Mouse (Mus musculus): ENCODE data around the gene 9130213A22Rik. TPM values are rescaled to one million over a fixed set of nuclear protein-coding genes. Genes with fewer than 3 reads are reported as not detected.
A peak's percentile ranks its signal among the peaks of the same experiment; 100 is the strongest.

9130213A22Rik gene
- polyA plus RNA-seq, 1 experiment from 2014 or later, result 0.11 TPM

DNA sequence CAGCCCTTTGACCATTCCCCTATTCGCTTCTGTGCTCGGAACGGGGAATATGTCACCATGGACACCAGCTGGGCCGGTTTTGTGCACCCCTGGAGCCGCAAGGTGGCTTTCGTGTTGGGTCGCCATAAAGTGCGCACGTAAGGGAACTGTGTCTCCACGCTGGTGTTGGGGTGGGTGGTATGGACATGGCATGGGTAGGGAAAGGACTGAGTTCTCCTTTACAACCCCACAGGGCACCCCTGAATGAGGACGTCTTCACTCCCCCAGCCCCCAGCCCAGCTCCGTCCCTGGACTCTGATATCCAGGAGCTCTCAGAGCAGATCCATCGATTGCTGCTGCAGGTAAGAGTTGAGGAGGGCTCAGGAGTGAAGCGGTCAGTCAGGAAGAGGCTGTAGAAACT lies 19.3 kb downstream of the 9130213A22Rik start:
- Histone ChIP-seq H3K4me1 (peaks cover 30% of the 10 kb centered on the region), H3K36me3 (replicated peaks) (peaks cover 75% of the 10 kb centered on the region), H3K9ac (no peak overlapping the region), H3K27me3 (no peaks in the 10 kb centered on the region), H3K4me3 (replicated peaks) (no peak overlapping the region), H3K9me3 (no peaks in the 10 kb centered on the region), H3K4me2 (no peak overlapping the region), H3K27ac (no peak overlapping the region)
- no peak for ATAC-seq (ENCODE audit: low FRiP score)
- WGBS, result 94% methylated on average over 14 of the region's 14 CpGs

DNA sequence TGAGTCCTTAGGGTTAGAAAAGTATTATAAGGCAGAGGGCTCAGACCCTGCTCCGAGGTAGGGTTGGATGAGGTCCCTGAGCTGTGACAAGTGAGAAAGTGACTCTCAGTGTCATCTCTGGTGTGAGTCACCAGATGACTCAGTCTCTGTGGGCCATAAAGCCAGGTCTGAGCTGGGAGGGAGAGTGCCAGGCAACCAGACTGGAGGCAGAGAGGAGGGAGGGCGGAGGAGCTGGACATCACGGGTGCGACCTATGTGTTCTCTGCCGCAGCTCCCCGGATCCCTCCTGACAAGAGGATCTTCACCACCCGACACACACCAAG lies 20.0 kb downstream of the 9130213A22Rik start:
- Histone ChIP-seq H3K9me3 (no peaks in the 10 kb centered on the region), H3K4me1 (peaks cover 38% of the 10 kb centered on the region), H3K4me3 (replicated peaks) (no peak overlapping the region), H3K27ac (no peak overlapping the region), H3K36me3 (replicated peaks) (peaks cover 68% of the 10 kb centered on the region), H3K9ac (no peak overlapping the region), H3K27me3 (no peaks in the 10 kb centered on the region), H3K4me2 (no peak overlapping the region)
- ATAC-seq (ENCODE audit: low FRiP score), result no peak
- WGBS, result 94% methylated on average over 7 of the region's 7 CpGs

DNA sequence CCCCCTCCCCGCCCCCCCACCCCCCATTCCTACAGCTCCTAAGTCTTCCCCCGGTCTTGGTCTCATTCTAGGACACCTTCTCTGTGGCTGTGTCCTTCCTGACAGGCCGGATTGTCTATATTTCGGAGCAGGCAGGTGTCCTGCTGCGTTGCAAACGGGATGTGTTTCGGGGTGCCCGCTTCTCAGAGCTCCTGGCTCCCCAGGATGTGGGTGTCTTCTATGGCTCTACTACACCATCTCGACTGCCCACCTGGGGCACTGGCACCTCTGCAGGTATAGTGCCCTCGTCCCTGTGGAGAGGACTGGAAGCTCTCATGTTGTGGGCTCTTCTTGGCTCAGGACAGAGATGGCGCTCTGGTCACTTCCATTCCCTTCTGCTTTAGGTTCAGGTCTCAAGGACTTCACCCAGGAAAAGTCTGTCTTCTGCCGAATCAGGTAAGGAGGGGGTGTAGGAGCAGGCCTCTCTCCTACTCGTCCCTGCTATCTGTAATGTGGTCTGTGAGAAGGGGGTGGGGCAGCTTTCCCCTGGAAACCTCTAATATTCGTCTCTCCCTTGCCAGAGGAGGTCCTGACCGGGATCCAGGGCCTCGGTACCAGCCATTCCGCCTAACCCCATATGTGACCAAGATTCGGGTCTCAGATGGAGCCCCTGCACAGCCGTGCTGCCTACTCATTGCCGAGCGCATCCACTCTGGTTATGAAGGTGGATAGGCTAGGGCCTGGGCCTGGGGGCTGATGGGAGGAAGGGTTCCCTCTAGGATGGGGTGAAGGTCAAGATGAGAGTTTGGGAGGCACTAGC lies 20.6 kb downstream of the 9130213A22Rik start:
- Histone ChIP-seq H3K4me2 (no peak overlapping the region), H3K9ac (no peak overlapping the region), H3K4me1 (peaks cover 43% of the 10 kb centered on the region), H3K9me3 (no peaks in the 10 kb centered on the region), H3K27me3 (no peaks in the 10 kb centered on the region), H3K27ac (no peak overlapping the region), H3K4me3 (replicated peaks) (no peak overlapping the region), H3K36me3 (replicated peaks) (peaks cover 62% of the 10 kb centered on the region)
- WGBS, result 93% methylated on average over 20 of the region's 21 CpGs
- ATAC-seq (ENCODE audit: low FRiP score), result no peak

DNA sequence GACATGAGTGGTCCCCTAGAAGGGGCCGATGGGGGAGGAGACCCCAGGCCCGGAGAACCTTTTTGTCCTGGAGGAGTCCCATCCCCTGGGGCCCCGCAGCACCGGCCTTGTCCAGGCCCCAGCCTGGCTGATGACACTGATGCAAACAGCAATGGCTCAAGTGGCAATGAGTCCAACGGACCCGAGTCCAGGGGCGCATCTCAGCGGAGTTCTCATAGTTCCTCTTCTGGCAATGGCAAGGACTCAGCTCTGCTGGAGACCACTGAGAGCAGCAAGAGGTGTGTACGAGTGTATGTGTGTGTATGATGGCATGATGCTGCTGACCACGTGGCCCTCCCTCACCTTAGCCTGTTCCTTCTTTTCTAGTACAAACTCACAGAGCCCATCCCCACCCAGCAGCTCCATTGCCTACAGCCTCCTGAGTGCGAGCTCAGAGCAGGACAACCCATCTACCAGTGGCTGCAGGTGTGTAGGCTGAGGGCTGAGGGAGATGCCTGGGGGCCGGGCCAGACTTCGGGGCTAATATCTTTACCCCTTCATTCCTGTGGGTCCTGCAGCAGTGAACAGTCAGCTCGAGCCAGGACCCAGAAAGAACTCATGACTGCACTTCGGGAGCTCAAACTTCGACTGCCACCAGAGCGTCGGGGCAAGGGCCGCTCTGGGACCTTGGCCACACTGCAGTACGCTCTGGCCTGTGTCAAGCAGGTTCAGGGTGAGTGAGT lies 21.6 kb downstream of the 9130213A22Rik start:
- ATAC-seq (ENCODE audit: low FRiP score), result no peak
- peak overlapping the region; percentile 50; the same call in 1 of the 2 replicates for H3K4me3 ChIP-seq (replicated peaks)
- no peaks in the 10 kb centered on the region for H3K9me3 ChIP-seq
- H3K9ac ChIP-seq, result peak overlapping the region; percentile 44
- no peaks in the 10 kb centered on the region for H3K27me3 ChIP-seq
- peak overlapping the region; percentile 72 for H3K4me2 ChIP-seq
- WGBS, result 90% methylated on average over 20 of the region's 20 CpGs
- H3K4me1 ChIP-seq, result peaks cover 53% of the 10 kb centered on the region
- no peak overlapping the region for H3K27ac ChIP-seq
- H3K36me3 ChIP-seq (replicated peaks), result peaks cover 52% of the 10 kb centered on the region

DNA sequence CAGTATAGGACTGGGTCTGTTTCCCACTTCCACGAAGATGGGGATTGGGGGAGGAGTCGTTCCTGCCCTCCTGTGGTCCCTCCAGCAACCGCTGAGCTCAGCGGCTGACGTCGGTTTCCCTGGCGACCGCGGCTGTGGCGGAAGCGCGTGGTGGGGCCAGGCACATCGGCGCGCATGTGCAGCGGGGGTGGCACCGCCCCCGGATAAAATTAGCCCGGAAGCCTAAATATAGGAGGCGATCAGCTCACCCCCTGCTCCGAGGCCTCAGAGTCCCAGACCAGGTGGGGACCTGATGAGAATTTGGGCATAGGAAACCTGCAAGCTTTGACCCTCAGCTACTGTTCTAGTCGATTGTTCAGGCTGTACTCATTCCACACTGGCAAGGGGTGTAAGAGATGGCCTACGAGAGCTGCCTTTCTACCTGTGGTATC lies 22.5 kb downstream of the 9130213A22Rik start:
- Histone ChIP-seq H3K36me3 (replicated peaks) (peaks cover 43% of the 10 kb centered on the region), H3K4me1 (peaks cover 61% of the 10 kb centered on the region), H3K27me3 (no peaks in the 10 kb centered on the region), H3K4me2 (peak overlapping the region; percentile 72), H3K9me3 (no peaks in the 10 kb centered on the region), H3K4me3 (replicated peaks) (peak overlapping the region; percentile 50), H3K27ac (peak overlapping the region; percentile 87), H3K9ac (peak overlapping the region; percentile 44)
- ATAC-seq (ENCODE audit: low FRiP score), result peak; percentile 33
- under 1% methylated on average over 23 of the region's 23 CpGs for WGBS

DNA sequence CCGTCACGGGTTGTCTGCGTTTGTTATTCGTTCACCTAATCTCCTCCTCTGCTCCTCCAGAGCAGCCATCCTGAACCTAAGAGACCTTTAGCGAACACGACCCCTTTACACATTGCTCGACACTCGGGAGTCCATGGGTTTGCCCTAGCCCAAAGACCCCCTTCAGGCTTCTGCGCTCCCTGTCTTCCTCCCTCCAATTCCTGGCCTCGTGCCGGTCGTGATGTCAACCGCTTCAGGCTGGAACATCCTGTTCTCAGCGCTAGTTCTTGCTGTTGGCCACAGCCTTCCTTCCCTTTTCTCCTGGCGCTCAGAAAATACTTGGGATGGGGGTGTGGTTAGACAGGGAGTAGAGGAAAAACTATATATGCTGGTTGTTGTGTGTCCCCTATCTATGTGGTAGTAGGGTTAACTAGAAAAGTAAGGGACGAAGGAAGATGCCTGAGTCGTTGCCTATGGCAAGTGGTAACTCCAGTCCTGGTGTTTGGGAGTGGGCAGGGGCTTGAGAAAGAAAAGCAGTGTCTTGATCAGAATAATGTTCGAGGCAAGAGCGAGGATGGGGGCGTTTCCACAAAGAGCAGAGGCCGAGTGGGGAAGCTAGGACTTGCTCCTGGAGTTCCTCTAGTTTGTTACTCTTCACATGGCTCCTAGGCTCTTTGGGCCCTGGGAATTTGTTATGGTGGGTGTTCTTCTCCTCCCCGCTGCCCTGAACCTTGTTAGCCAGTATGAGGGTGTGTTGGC lies 23.0 kb downstream of the 9130213A22Rik start:
- H3K4me3 ChIP-seq (replicated peaks), result peak overlapping the region; percentile 50
- peak overlapping the region; percentile 87 for H3K27ac ChIP-seq
- H3K9ac ChIP-seq, result peak overlapping the region; percentile 44
- ATAC-seq (ENCODE audit: low FRiP score), result no peak
- H3K4me1 ChIP-seq, result peaks cover 64% of the 10 kb centered on the region
- under 1% methylated on average over 22 of the region's 22 CpGs for WGBS
- H3K36me3 ChIP-seq (replicated peaks), result peaks cover 37% of the 10 kb centered on the region
- no peaks in the 10 kb centered on the region for H3K9me3 ChIP-seq
- H3K4me2 ChIP-seq, result peak overlapping the region; percentile 72
- no peaks in the 10 kb centered on the region for H3K27me3 ChIP-seq

DNA sequence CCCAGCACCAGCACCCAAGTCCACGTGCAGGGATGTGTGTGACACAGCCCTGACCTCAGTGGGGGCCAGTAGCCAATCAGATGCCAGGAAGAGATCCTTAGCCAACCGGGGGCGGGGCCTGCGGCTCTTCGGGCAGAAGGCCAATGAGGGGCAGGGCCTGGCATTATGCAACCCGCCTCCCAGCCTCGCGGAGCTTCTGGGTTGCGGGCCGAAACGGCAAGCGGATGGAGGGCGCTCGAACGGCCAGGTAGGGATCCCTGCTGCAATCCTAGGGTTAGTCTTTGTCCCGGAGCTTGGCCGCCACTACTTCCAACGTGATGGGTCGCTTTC lies 23.7 kb downstream of the 9130213A22Rik start:
- H3K36me3 ChIP-seq (replicated peaks), result peaks cover 31% of the 10 kb centered on the region
- H3K9ac ChIP-seq, result peak overlapping the region; percentile 44
- no peaks in the 10 kb centered on the region for H3K27me3 ChIP-seq
- WGBS, result 1% methylated on average over 19 of the region's 19 CpGs
- peak overlapping the region; percentile 50 for H3K4me3 ChIP-seq (replicated peaks)
- peak; percentile 54 for ATAC-seq (ENCODE audit: low FRiP score)
- no peaks in the 10 kb centered on the region for H3K9me3 ChIP-seq
- H3K4me1 ChIP-seq, result peaks cover 69% of the 10 kb centered on the region
- peak overlapping the region; percentile 87 for H3K27ac ChIP-seq
- H3K4me2 ChIP-seq, result peak overlapping the region; percentile 72

DNA sequence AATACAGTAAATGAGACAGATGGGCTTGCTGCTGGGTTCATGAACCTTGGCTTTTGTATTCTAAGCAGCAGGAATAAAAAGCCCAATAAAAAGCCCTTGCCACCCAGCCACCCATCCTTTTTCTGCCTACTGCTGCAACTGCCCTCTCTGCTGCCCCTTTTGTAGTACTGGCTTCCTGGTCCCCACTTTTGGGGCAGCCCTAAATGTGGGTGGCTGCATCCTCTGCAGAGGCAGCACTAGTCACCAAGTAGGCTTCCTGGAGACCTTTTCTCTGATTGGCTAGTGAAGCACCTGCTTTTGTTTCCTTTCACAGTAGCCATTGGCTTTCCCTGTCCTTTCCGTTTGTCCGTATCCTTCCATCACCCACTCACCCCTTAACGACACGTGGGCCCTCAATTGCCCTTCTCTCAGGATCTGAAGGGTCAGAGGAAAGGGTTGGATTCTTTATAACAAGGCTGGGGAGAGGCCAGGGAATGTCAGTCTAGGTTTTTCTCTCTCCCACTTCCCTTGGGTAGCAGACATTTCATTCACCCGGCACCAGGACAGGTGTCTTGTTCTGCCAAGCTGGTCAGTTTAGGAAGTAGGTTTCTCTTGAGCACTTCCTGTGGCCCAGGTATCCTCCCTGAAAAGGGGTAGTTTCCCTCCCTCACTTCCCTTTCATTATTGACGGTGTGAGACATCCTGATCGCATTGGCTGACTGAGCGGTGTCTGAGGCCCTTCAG lies 24.2 kb downstream of the 9130213A22Rik start:
- Histone ChIP-seq H3K9ac (peak overlapping the region; percentile 44; the same call in 1 of the 2 replicates), H3K4me1 (peaks cover 69% of the 10 kb centered on the region), H3K27me3 (no peaks in the 10 kb centered on the region), H3K4me2 (peak overlapping the region; percentile 72), H3K27ac (peak overlapping the region; percentile 87), H3K36me3 (replicated peaks) (peaks cover 26% of the 10 kb centered on the region), H3K4me3 (replicated peaks) (peak overlapping the region; percentile 50), H3K9me3 (no peaks in the 10 kb centered on the region)
- ATAC-seq (ENCODE audit: low FRiP score), result no peak
- 15% methylated on average over 8 of the region's 8 CpGs for WGBS

DNA sequence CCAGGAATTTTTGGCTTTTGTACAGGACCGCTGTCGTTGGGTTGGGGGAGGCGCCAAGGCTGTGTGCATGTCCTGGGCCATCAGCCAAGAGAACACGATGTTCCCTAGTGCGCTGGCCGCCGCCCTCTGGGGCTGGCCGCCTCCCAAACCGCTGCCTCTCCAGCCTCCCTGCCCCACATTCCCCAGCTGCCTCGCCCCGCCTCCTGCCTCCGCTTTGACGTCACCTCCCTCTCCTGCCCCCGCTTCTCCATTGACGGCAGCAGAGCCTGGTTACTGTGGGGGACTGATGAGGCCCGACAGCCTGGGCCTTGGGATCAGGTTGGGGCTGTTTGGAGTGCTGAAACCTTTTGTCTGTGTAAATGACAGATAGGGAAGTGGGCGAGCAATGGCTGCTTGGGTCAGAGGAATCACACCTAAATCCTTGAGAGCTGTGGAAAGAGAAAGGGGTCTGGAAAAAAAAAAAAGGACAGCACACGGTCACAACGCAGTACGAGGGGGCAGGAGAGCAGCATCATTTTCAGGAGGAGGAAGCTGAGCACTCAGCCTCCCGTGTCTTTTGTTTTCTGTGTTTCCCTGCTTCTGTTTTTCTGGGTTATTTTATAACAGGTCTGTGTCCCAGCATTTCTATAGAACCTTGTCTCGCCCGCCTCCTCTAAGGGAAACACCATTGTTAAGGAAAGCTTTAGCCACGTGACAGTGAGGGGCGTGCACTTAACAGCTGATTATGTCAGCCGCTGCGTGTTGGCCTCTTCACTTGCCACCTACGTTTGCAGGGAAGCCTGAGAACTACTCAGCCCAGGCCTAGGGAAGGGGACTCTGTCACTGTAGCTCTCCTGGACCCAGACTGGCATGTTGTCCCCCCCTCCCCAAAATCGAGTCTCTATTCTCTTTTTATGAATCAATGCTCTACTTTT lies 25.1 kb downstream of the 9130213A22Rik start:
- H3K4me3 ChIP-seq (replicated peaks), result peak overlapping the region; percentile 29
- H3K9ac ChIP-seq, result peak overlapping the region; percentile 44
- H3K36me3 ChIP-seq (replicated peaks), result peaks cover 16% of the 10 kb centered on the region
- H3K4me2 ChIP-seq, result peak overlapping the region; percentile 72
- H3K4me1 ChIP-seq, result peaks cover 69% of the 10 kb centered on the region
- H3K9me3 ChIP-seq, result no peaks in the 10 kb centered on the region
- no peaks in the 10 kb centered on the region for H3K27me3 ChIP-seq
- 2% methylated on average over 29 of the region's 29 CpGs for WGBS
- H3K27ac ChIP-seq, result peak overlapping the region; percentile 87
- peak; percentile 15; the same call in 1 of the 2 replicates for ATAC-seq (ENCODE audit: low FRiP score)

DNA sequence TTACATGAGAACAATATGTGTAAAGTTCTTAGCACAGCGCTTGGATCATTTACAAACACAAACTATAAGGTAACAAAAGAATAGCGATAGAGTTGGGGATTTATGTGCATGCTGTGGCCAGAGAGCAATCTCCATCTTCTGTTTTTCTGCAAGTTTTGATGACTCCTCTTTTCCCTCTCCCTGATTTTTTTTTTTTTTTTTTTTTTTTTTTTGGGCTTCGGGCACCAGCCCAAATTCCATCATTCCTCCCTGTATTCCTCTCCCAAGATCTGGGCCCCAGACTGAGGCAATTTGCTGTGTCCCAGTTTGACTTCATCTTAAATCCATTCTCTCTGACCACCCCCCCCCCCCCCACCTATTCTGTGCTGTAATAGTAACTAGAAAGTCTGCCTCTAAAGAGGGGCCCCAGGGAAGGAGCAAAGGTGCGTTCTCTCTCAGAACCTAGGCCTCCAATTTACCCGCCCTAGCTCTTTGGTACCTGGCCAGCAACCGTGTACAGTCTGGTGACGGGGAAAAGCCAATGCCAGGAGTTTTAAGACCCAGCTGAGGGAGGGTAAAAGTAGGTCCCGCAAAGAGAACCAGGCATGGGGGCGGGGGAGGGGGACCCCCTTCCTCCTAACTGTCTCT lies 25.9 kb downstream of the 9130213A22Rik start:
- Histone ChIP-seq H3K4me1 (peaks cover 69% of the 10 kb centered on the region), H3K4me3 (replicated peaks) (peak overlapping the region; percentile 45), H3K4me2 (peak overlapping the region; percentile 72), H3K36me3 (replicated peaks) (peaks cover 14% of the 10 kb centered on the region), H3K27ac (peak overlapping the region; percentile 87), H3K27me3 (no peaks in the 10 kb centered on the region), H3K9me3 (no peaks in the 10 kb centered on the region), H3K9ac (peak overlapping the region; percentile 44)
- WGBS, result 12% methylated on average over 9 of the region's 9 CpGs
- ATAC-seq (ENCODE audit: low FRiP score), result no peak
